Comparison of ENCODE assay signal across 19 mouse cellular contexts in genomic region chr2:92562930-92563329, GRCm38 (mm10). TPM values are rescaled to one million over a fixed set of nuclear protein-coding genes. Genes with fewer than 3 reads are reported as not detected.
DNase-seq lines count a peak whose midpoint lies in the region; ATAC-seq and TF ChIP-seq lines count a peak whose summit lies in the region.
"Had no signal": no experiment of that assay in that cellular context is flagged by ENCODE, and none has a peak within 500 bp of the region (broad histone marks: within the 10 kb centered on the region; RNA-seq: fewer than 3 reads in every experiment).

No protein-coding gene starts in this region.

- TF ChIP-seq EP300 in liver, postnatal 0 days (IDR thresholded peaks at IDR 0.05; ENCODE audit: low read depth) = no peak
- peak; percentile 11; the same call in 1 of the 2 replicates for TF ChIP-seq EP300 in CH12.LX (IDR thresholded peaks at IDR 0.05; ENCODE audit: low read length)

- WGBS in liver, postnatal 0 days (ENCODE audit: insufficient replicate concordance) = 29% methylated on average over 4 of the region's 4 CpGs
- WGBS in liver, embryonic 12.5 days (ENCODE audit: insufficient replicate concordance) = 34% methylated on average over 4 of the region's 4 CpGs

- H3K9me3 ChIP-seq in liver, postnatal 0 days (ENCODE audit: low read length) = peaks cover 7% of the 10 kb centered on the region; the same call in 1 of the 2 replicates
- peaks cover 11% of the 10 kb centered on the region; the same call in 1 of the 2 replicates for H3K9me3 ChIP-seq in liver, embryonic 12.5 days (replicated peaks)
- peaks cover 22% of the 10 kb centered on the region for H3K9me3 ChIP-seq in CH12.LX (replicated peaks; ENCODE audit: low read length)
- H3K9me3 ChIP-seq: forebrain, embryonic 15.5 days had no signal

- no peaks in the 10 kb centered on the region for H3K4me1 ChIP-seq in liver, postnatal 0 days (ENCODE audit: insufficient read depth)
- no peaks in the 10 kb centered on the region for H3K4me1 ChIP-seq in liver, embryonic 12.5 days
- H3K4me1 ChIP-seq in CH12.LX (ENCODE audit: control insufficient read depth in 1 of 2, insufficient read depth in 2 of 2) = peaks cover 0 to 9% of the 10 kb centered on the region in 2 experiments; a peak in 2 of 4 replicates
- H3K4me1 ChIP-seq: forebrain, embryonic 15.5 days; heart, embryonic 10.5 days; hindbrain, embryonic 12.5 days had no signal

- no peak overlapping the region for H3K4me2 ChIP-seq in liver, postnatal 0 days (ENCODE audit: low read depth, low read length)
- H3K4me2 ChIP-seq in liver, embryonic 12.5 days = no peak overlapping the region
- no peak overlapping the region for H3K4me2 ChIP-seq in CH12.LX (ENCODE audit: insufficient read depth, low read depth, poor library complexity, severe bottlenecking)
- H3K4me2 ChIP-seq: forebrain, embryonic 15.5 days; hindbrain, embryonic 12.5 days had no signal

- H3K79me2 ChIP-seq in CH12.LX (replicated peaks; ENCODE audit: control insufficient read depth, extremely low read depth, insufficient read depth, poor library complexity, severe bottlenecking) = no peaks in the 10 kb centered on the region

- no peak overlapping the region for H3K27ac ChIP-seq in liver, postnatal 0 days (ENCODE audit: low read depth)
- no peak overlapping the region for H3K27ac ChIP-seq in liver, embryonic 12.5 days
- H3K27ac ChIP-seq in CH12.LX (ENCODE audit: insufficient read depth, low read depth) = no peak overlapping the region
- H3K27ac ChIP-seq: forebrain, embryonic 15.5 days; heart, embryonic 10.5 days; hindbrain, embryonic 12.5 days; liver, embryonic 14.5 days had no signal

- no peaks in the 10 kb centered on the region for H3K36me3 ChIP-seq in liver, postnatal 0 days (replicated peaks; ENCODE audit: insufficient read depth, low read length)
- no peaks in the 10 kb centered on the region for H3K36me3 ChIP-seq in liver, embryonic 12.5 days
- H3K36me3 ChIP-seq in CH12.LX (replicated peaks in 1 of 2; ENCODE audit: control insufficient read depth in 1 of 2, insufficient read depth in 1 of 2, low read length in 1 of 2) = no peaks in the 10 kb centered on the region
- H3K36me3 ChIP-seq: forebrain, embryonic 15.5 days; heart, embryonic 10.5 days; hindbrain, embryonic 12.5 days had no signal

- TF ChIP-seq CTCF in liver, postnatal 0 days (IDR thresholded peaks at IDR 0.05; ENCODE audit: low read depth) = peak; percentile 27
- TF ChIP-seq CTCF in CH12.LX (conservative IDR thresholded peaks at IDR 0.05 in 1 of 2, IDR thresholded peaks at IDR 0.05 in 1 of 2; ENCODE audit: low read depth in 2 of 2, low read length in 2 of 2) = peak in 1 of 2 experiments; percentile 62; a peak in 2 of 4 replicates

- TF ChIP-seq RAD21 in CH12.LX (IDR thresholded peaks at IDR 0.05; ENCODE audit: low read depth, low read length) = peak; percentile 32

- H3K9ac ChIP-seq in liver, postnatal 0 days (replicated peaks) = no peak overlapping the region
- H3K9ac ChIP-seq in liver, embryonic 12.5 days = no peak overlapping the region
- no peak overlapping the region for H3K9ac ChIP-seq in CH12.LX (ENCODE audit: insufficient read depth, low read depth)
- H3K9ac ChIP-seq: forebrain, embryonic 15.5 days; hindbrain, embryonic 12.5 days; liver, embryonic 14.5 days had no signal

- dilution Hi-C loops in CH12.LX (cut with MboI; ENCODE audit: extremely low pct_ligation_motif_present, extremely low pct_unique_long_range_greater_than_20kb, low sequenced_read_pairs) = no loop called here

- no peak overlapping the region for H3K4me3 ChIP-seq in liver, postnatal 0 days (ENCODE audit: low read depth, low read length)
- H3K4me3 ChIP-seq in liver, embryonic 12.5 days = no peak overlapping the region
- no peak overlapping the region for H3K4me3 ChIP-seq in CH12.LX (replicated peaks in 1 of 3; ENCODE audit: low read depth in 2 of 3, low read length in 2 of 3, poor library complexity in 1 of 3)
- H3K4me3 ChIP-seq: erythroblast, embryonic 14.5 days; forebrain, embryonic 15.5 days; heart, embryonic 10.5 days; hindbrain, embryonic 12.5 days had no signal

- no peaks in the 10 kb centered on the region for H3K27me3 ChIP-seq in liver, postnatal 0 days (ENCODE audit: insufficient read depth, low read length)
- no peaks in the 10 kb centered on the region for H3K27me3 ChIP-seq in liver, embryonic 12.5 days (replicated peaks)
- peaks cover 75% of the 10 kb centered on the region for H3K27me3 ChIP-seq in CH12.LX (replicated peaks)
- H3K27me3 ChIP-seq: forebrain, embryonic 15.5 days; hindbrain, embryonic 12.5 days had no signal

- no peak for ATAC-seq in liver, postnatal 0 days
- no peak for ATAC-seq in liver, embryonic 12.5 days
- 0 out of 2 replicates have a peak, but pooled peaks have one; percentile 47 for ATAC-seq in monocyte, adult 5-6 weeks (replicated peaks; ENCODE audit: insufficient number of reproducible peaks, low FRiP score, low TSS enrichment, poor library complexity, severe bottlenecking)
- ATAC-seq: forebrain, embryonic 15.5 days; inflammation-experienced regulatory T-cells, adult 6 months had no signal

- no peak for TF ChIP-seq POLR2A in CH12.LX (IDR thresholded peaks at IDR 0.05; ENCODE audit: low read depth, low read length)

- no peak for DNase-seq in liver, postnatal 0 days
- DNase-seq in CH12.LX (ENCODE audit: extremely low read depth) (peak; percentile 64), ZHBTc4 (ENCODE audit: low read depth, low spot score) (peak; percentile 19)
- no peak for DNase-seq in thymus, adult 18-20 months
- no peak for DNase-seq in spleen, postnatal 4 days (ENCODE audit: low spot score in 2 of 2)
- DNase-seq: adrenal gland, postnatal 36 days; cerebellum, adult 18-20 months; cerebellum, postnatal 36 days; kidney, adult 8-10 months; kidney, postnatal 14 days; lung, postnatal 10 days had no signal

- in situ Hi-C loops in CH12.LX (cut with MboI; ENCODE audit: low pct_ligation_motif_present, low pct_unique_long_range_greater_than_20kb, low sequenced_read_pairs) = loop anchor here (10.0 kb wide), 1 partner anchor 68 kb away; no protein-coding TSS in a partner anchor

TF ChIP-seq in CH12.LX, 34 proteins besides CTCF, POLR2A, EP300 and RAD21:
- peak; percentile 64 for TF ChIP-seq SMC3 (IDR thresholded peaks at IDR 0.05; ENCODE audit: low read depth, low read length)
- TF ChIP-seq BHLHE40 (IDR thresholded peaks at IDR 0.05; ENCODE audit: low read depth, low read length) = peak; percentile 4; the same call in 1 of the 2 replicates
- TF ChIP-seq IRF4 (IDR thresholded peaks at IDR 0.05; ENCODE audit: low read depth, low read length) = peak; percentile 44; the same call in 1 of the 2 replicates
- TF ChIP-seq USF1 (IDR thresholded peaks at IDR 0.05; ENCODE audit: low read depth, low read length) = peak; percentile 48
- peak; percentile 51 for TF ChIP-seq USF2 (conservative IDR thresholded peaks at IDR 0.05; ENCODE audit: low read depth, low read length)
- TF ChIP-seq MAX (IDR thresholded peaks at IDR 0.05; ENCODE audit: low read length) = peak; percentile 56
- TF ChIP-seq TCF12 (IDR thresholded peaks at IDR 0.05; ENCODE audit: low read depth, low read length) = peak; percentile 18; the same call in 1 of the 2 replicates
- TF ChIP-seq TBP (conservative IDR thresholded peaks at IDR 0.05; ENCODE audit: low read depth, low read length) = no peak
- no peak for TF ChIP-seq MAFK (IDR thresholded peaks at IDR 0.05; ENCODE audit: insufficient replicate concordance, low read length)
- TF ChIP-seq MAZ (IDR thresholded peaks at IDR 0.05; ENCODE audit: low read depth, low read length) = no peak
- TF ChIP-seq JUND (conservative IDR thresholded peaks at IDR 0.05; ENCODE audit: low read depth, low read length) = no peak
- no peak for TF ChIP-seq ZMIZ1 (IDR thresholded peaks at IDR 0.05; ENCODE audit: low read depth, low read length)
- TF ChIP-seq ELF1 (IDR thresholded peaks at IDR 0.05; ENCODE audit: low read depth, low read length) = peak; percentile 60; the same call in 1 of the 2 replicates
- TF ChIP-seq RCOR1 (conservative IDR thresholded peaks at IDR 0.05; ENCODE audit: low read depth, low read length) = no peak

RNA-seq across cellular contexts. Expression of gene Chst1, which starts 36.6 kb away (rescaled TPM):
- 0.05 and 0.06 TPM in 2 replicates for polyA plus RNA-seq in liver, postnatal 0 days (2015; fragmentation: Nextera tagmentation; extraction: Ambion mirVana)
- 0.56 and 0.59 TPM in 2 replicates for polyA plus RNA-seq in liver, embryonic 12.5 days (2016; fragmentation: Nextera tagmentation; extraction: Ambion mirVana)
- total RNA-seq in CH12.LX (2012; rRNA removed) (not detected in 2 replicates), CH12.LX (2014; rRNA removed) (not detected in 2 replicates)
- not detected in 2 replicates for polyA plus RNA-seq in CH12.LX (2012; ENCODE audit: insufficient read length, low read depth)
- total RNA-seq in monocyte, adult 5-6 weeks (2017) = 0.19 to 0.86 TPM (median 0.21 TPM) in 3 replicates
- polyA plus RNA-seq: erythroblast, embryonic 14.5 days; inflammation-experienced regulatory T-cells, adult 6 months had no signal

Comparison
In these comparisons a context has a peak if more than half of its experiments do, and no peak if none do; other contexts are left out.
1. DNase-seq: peak in CH12.LX (single experiment) and ZHBTc4 (single experiment); none in liver, postnatal 0 days (single experiment), thymus, adult 18-20 months (0 of 2) and spleen, postnatal 4 days (0 of 2).